Mouse (Mus musculus): Measurements from ENCODE around the gene Dhcr7.

DNA sequence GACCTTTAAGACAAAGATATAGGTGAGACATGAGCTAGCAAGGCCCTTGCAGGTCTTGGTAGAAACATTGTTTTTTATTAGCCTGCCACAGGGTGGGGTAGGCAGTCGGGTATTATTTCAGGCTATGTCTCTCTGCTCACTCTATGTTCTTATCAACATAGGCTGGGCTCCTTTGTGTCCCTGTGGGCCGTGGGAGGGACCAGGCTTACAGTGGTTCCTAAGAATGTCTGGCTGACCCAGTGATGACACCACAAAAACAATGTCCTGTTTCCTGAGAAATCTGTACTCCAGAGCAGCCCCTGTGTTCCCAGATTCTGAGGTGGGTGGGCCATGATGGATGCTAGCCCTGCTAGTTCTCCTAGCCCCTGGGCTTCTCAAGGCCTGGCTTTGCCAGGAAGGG, 45.6 kb upstream of the Dhcr7 start:
- TF ChIP-seq POLR2A (IDR thresholded peaks at IDR 0.05; ENCODE audit: borderline replicate concordance, extremely low read depth, low read depth, low read length) (no peak), CTCF (IDR thresholded peaks at IDR 0.05; ENCODE audit: insufficient read depth, low read length) (no peak)

Measured in lung, adult 2 months (tissue).